Mouse (Mus musculus) brain, embryonic 14.5 days (tissue): Measurements from ENCODE around the gene Uso1. TPM values are rescaled to one million over a fixed set of nuclear protein-coding genes. Genes with fewer than 3 reads are reported as not detected.

ENCODE experiments used
- DNase-seq: peaks from one replicate; pipeline ENCODE4 v3.0.0-alpha.2; 2011; ENCODE audit warnings: low read depth
- CTCF ChIP-seq: fragments of 200-500 bp; IDR thresholded peaks from 2 replicates; pipeline ENCODE4 v1.5.1; 2012; ENCODE audit warnings: inconsistent platforms, mild to moderate bottlenecking, moderate library complexity, borderline replicate concordance; ENCODE audit not compliant: insufficient read depth, insufficient read length; ENCODE audit errors: extremely low read depth
- POLR2A ChIP-seq: fragments of 200-500 bp; IDR thresholded peaks from 2 replicates; pipeline ENCODE4 v1.6.1; 2012; ENCODE audit warnings: mild to moderate bottlenecking, inconsistent platforms, borderline replicate concordance; ENCODE audit not compliant: poor library complexity, insufficient read depth, insufficient read length, severe bottlenecking; ENCODE audit errors: extremely low read depth
- polyA plus RNA-seq: library from polyadenylated mRNA; depleted of rRNA; stranded (reverse); fragments of >200 nt; gene quantifications from 2 replicates; pipeline ENCODE4 v1.2.3, GENCODE M21; 2012; rRNA removed

Gene Uso1
- polyA plus RNA-seq, 1 experiment, result 46.2 TPM

- no peak for DNase-seq
- TF ChIP-seq POLR2A (no peak), CTCF (no peak)
Observed at GRCm38 (mm10) chr5:92248614-92249013, 110.9 kb downstream of the Uso1 start.

- no peak for DNase-seq
- TF ChIP-seq POLR2A (no peak), CTCF (no peak)
Observed at GRCm38 (mm10) chr5:92252031-92252430, 114.3 kb downstream of the Uso1 start.

Other genes with a start within 250 kb of the Uso1 start
- 53.6 and 58.8 TPM in 2 replicates for gene Rchy1, start 174.9 kb upstream of the Uso1 start, polyA plus RNA-seq
- not detected in 2 replicates for gene Odaph, start 150.5 kb upstream of the Uso1 start, polyA plus RNA-seq
- gene Cdkl2, start 94.1 kb upstream of the Uso1 start, polyA plus RNA-seq, result 2.9 and 4.4 TPM in 2 replicates
- gene G3bp2, start 54.2 kb upstream of the Uso1 start, polyA plus RNA-seq, result 117 and 172 TPM in 2 replicates
- not detected in 2 replicates for gene U90926, start 77.5 kb downstream of the Uso1 start, polyA plus RNA-seq
- gene Ppef2, start 118.3 kb downstream of the Uso1 start, polyA plus RNA-seq, result 0.74 and 1.3 TPM in 2 replicates
- 9.4 and 15.5 TPM in 2 replicates for gene Naaa, start 140.2 kb downstream of the Uso1 start, polyA plus RNA-seq
- gene Sdad1, start 172.5 kb downstream of the Uso1 start, polyA plus RNA-seq, result 18.7 and 25.4 TPM in 2 replicates
- 0.03 TPM in 1 of 2 replicates, not detected in the other for gene Cxcl9, start 190.1 kb downstream of the Uso1 start, polyA plus RNA-seq
- gene Art3, start 193.9 kb downstream of the Uso1 start, polyA plus RNA-seq, result 2.1 and 3.8 TPM in 2 replicates
- gene Cxcl10, start 211.0 kb downstream of the Uso1 start, polyA plus RNA-seq, result 0.69 and 0.70 TPM in 2 replicates